Mouse (Mus musculus): ENCODE data around the gene Tbc1d20. TPM values are rescaled to one million over a fixed set of nuclear protein-coding genes. Genes with fewer than 3 reads are reported as not detected.

The Tbc1d20 gene
- polyA plus RNA-seq, 1 experiment from 2014 or later = 35.3 TPM

GRCm38 (mm10) chr2:152302862-152303261 lies 9.2 kb downstream of the Tbc1d20 start:
- no peaks in the 10 kb centered on the region for H3K4me1 ChIP-seq
- H3K4me2 ChIP-seq (replicated peaks) = no peak overlapping the region
- H3K9ac ChIP-seq (replicated peaks) = no peak overlapping the region
- no peak overlapping the region for H3K27ac ChIP-seq (replicated peaks)
- H3K27me3 ChIP-seq = no peaks in the 10 kb centered on the region
- H3K36me3 ChIP-seq = peaks cover 51% of the 10 kb centered on the region
- 88% methylated on average over 2 of the region's 2 CpGs for WGBS
- H3K4me3 ChIP-seq = no peak overlapping the region
- H3K9me3 ChIP-seq = no peaks in the 10 kb centered on the region
- ATAC-seq (ENCODE audit: low FRiP score, low read depth) = no peak

- no peak for ATAC-seq (ENCODE audit: low FRiP score, low read depth)
- no peak overlapping the region for H3K4me3 ChIP-seq
- no peaks in the 10 kb centered on the region for H3K9me3 ChIP-seq
- H3K4me1 ChIP-seq = no peaks in the 10 kb centered on the region
- H3K27ac ChIP-seq (replicated peaks) = no peak overlapping the region
- no peak overlapping the region for H3K4me2 ChIP-seq (replicated peaks)
- peaks cover 61% of the 10 kb centered on the region for H3K36me3 ChIP-seq
- H3K9ac ChIP-seq (replicated peaks) = no peak overlapping the region
- WGBS = 78% methylated on average over 5 of the region's 5 CpGs
- no peaks in the 10 kb centered on the region for H3K27me3 ChIP-seq
Measured at GRCm38 (mm10) chr2:152303781-152304180, 10.2 kb downstream of the Tbc1d20 start.

DNA sequence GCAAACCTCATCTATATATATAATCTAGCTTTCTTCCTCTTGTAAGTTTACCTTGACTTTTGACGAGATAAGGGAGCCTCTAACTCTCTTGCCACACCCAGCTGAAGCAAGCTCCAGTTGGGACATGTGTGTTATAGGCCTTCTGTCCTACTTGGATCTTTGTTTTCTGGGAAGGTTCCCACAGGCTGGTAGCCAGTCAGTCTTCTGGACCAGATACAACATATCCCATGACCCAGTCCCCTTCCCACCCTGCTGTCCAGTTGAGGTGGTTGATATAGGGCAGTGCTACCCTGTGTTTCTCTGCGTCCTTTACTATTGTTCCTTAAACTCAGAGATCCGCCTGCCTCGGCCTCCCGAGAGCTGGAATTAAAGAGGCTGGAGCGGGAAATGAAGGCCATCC lies 11.9 kb downstream of the Tbc1d20 start:
- H3K27ac ChIP-seq (replicated peaks) = no peak overlapping the region
- no peak overlapping the region for H3K4me2 ChIP-seq (replicated peaks)
- H3K9me3 ChIP-seq = no peaks in the 10 kb centered on the region
- whole genome bisulfite sequencing = 92% methylated on average over 6 of the region's 6 CpGs
- H3K27me3 ChIP-seq = no peaks in the 10 kb centered on the region
- no peak for ATAC-seq (ENCODE audit: low FRiP score, low read depth)
- H3K4me3 ChIP-seq = no peak overlapping the region
- H3K9ac ChIP-seq (replicated peaks) = no peak overlapping the region
- H3K36me3 ChIP-seq = peaks cover 78% of the 10 kb centered on the region
- no peaks in the 10 kb centered on the region for H3K4me1 ChIP-seq

DNA sequence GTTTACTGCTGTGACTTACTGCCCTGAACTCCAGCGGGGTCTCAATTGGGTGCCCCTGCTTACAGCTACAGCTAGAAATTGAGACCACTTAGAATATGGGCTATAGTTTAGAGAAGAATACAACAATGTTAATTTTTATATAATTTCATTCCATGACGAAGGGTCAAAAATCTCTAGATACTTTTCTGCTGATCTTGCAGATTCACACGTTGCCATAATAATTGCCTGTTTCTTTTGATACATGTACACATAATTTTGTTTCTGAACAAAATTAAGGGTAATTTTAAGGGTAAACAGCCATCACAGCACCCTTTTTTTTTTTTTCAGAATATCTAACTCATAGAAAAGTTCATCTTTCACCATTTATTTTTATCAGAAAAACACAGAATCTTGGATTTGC lies 13.6 kb downstream of the Tbc1d20 start:
- H3K9me3 ChIP-seq = no peaks in the 10 kb centered on the region
- no peak overlapping the region for H3K4me2 ChIP-seq (replicated peaks)
- H3K36me3 ChIP-seq = peaks cover 89% of the 10 kb centered on the region
- H3K27ac ChIP-seq (replicated peaks) = no peak overlapping the region
- no peaks in the 10 kb centered on the region for H3K27me3 ChIP-seq
- no peak overlapping the region for H3K9ac ChIP-seq (replicated peaks)
- no peak for ATAC-seq (ENCODE audit: low FRiP score, low read depth)
- WGBS = 92% methylated on average over 3 of the region's 3 CpGs
- H3K4me3 ChIP-seq = no peak overlapping the region
- no peaks in the 10 kb centered on the region for H3K4me1 ChIP-seq

GRCm38 (mm10) chr2:152312996-152313395 lies 19.4 kb downstream of the Tbc1d20 start:
- no peak overlapping the region for H3K27ac ChIP-seq (replicated peaks)
- H3K4me1 ChIP-seq = no peaks in the 10 kb centered on the region
- H3K4me2 ChIP-seq (replicated peaks) = no peak overlapping the region
- H3K36me3 ChIP-seq = peaks cover 94% of the 10 kb centered on the region
- 90% methylated on average over 7 of the region's 7 CpGs for WGBS
- H3K4me3 ChIP-seq = no peak overlapping the region
- no peaks in the 10 kb centered on the region for H3K9me3 ChIP-seq
- no peaks in the 10 kb centered on the region for H3K27me3 ChIP-seq
- H3K9ac ChIP-seq (replicated peaks) = no peak overlapping the region
- no peak for ATAC-seq (ENCODE audit: low FRiP score, low read depth)

GRCm38 (mm10) chr2:152313926-152314325 lies 20.3 kb downstream of the Tbc1d20 start:
- no peaks in the 10 kb centered on the region for H3K9me3 ChIP-seq
- H3K36me3 ChIP-seq = peaks cover 93% of the 10 kb centered on the region
- no peak overlapping the region for H3K27ac ChIP-seq (replicated peaks)
- 90% methylated on average over 6 of the region's 6 CpGs for WGBS
- no peaks in the 10 kb centered on the region for H3K27me3 ChIP-seq
- no peak overlapping the region for H3K4me3 ChIP-seq
- no peak overlapping the region for H3K9ac ChIP-seq (replicated peaks)
- H3K4me1 ChIP-seq = no peaks in the 10 kb centered on the region
- H3K4me2 ChIP-seq (replicated peaks) = no peak overlapping the region
- ATAC-seq (ENCODE audit: low FRiP score, low read depth) = no peak

- no peaks in the 10 kb centered on the region for H3K27me3 ChIP-seq
- WGBS = 89% methylated on average over 6 of the region's 6 CpGs
- peaks cover 91% of the 10 kb centered on the region for H3K36me3 ChIP-seq
- H3K4me3 ChIP-seq = no peak overlapping the region
- H3K9ac ChIP-seq (replicated peaks) = no peak overlapping the region
- no peak for ATAC-seq (ENCODE audit: low FRiP score, low read depth)
- no peaks in the 10 kb centered on the region for H3K4me1 ChIP-seq
- H3K27ac ChIP-seq (replicated peaks) = no peak overlapping the region
- no peaks in the 10 kb centered on the region for H3K9me3 ChIP-seq
- H3K4me2 ChIP-seq (replicated peaks) = no peak overlapping the region
Measured at GRCm38 (mm10) chr2:152317054-152317453, 23.4 kb downstream of the Tbc1d20 start.

GRCm38 (mm10) chr2:152321558-152321957 lies 27.9 kb downstream of the Tbc1d20 start:
- H3K4me3 ChIP-seq = no peak overlapping the region
- H3K4me2 ChIP-seq (replicated peaks) = no peak overlapping the region
- H3K27me3 ChIP-seq = no peaks in the 10 kb centered on the region
- no peaks in the 10 kb centered on the region for H3K4me1 ChIP-seq
- H3K9ac ChIP-seq (replicated peaks) = no peak overlapping the region
- peaks cover 95% of the 10 kb centered on the region for H3K36me3 ChIP-seq
- WGBS = 92% methylated on average over 5 of the region's 5 CpGs
- H3K9me3 ChIP-seq = no peaks in the 10 kb centered on the region
- no peak overlapping the region for H3K27ac ChIP-seq (replicated peaks)
- no peak for ATAC-seq (ENCODE audit: low FRiP score, low read depth)

DNA sequence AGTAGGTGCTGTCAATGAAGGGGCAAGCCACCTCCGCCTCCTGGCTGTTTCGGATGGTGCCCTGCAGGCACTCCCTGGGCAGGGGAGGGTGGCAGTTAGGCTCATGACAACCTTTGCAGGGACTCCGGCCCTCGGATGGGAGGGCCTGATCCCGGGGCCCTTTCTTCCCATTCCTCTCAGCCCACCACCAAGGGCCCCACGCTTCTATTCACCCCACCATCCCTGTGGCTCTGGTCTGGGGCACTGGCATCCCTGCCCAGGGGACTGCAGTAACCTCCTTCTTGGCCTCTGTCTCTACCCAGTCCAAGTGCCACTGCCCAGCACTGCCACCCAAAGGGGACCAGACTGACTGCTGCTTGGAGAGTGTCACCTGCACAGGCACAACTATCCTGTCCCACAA lies 28.6 kb downstream of the Tbc1d20 start:
- H3K27ac ChIP-seq (replicated peaks) = no peak overlapping the region
- 89% methylated on average over 6 of the region's 6 CpGs for WGBS
- no peak for ATAC-seq (ENCODE audit: low FRiP score, low read depth)

DNA sequence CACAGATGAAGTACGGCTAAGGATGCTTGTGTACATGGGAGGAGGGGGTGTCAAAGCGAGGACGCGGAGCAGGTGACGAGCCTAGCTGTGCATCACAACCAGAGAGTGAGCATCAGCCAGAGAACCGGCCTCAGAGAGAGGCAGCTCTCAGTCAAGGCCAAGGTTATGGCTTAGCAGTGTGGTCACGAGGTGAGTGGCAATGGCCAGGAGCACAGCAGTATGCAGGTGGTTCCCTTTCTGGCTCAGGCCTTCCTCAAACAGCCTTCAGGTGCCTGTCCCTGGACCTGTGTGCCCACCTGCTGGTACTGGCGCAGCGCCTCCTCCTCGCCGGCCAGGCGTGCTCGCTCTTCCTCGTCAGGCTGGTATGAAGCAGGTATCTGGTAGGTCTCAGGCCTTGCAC lies 30.3 kb downstream of the Tbc1d20 start:
- no peak overlapping the region for H3K4me2 ChIP-seq (replicated peaks)
- H3K9me3 ChIP-seq = no peaks in the 10 kb centered on the region
- H3K9ac ChIP-seq (replicated peaks) = no peak overlapping the region
- H3K36me3 ChIP-seq = peaks cover 97% of the 10 kb centered on the region
- no peak overlapping the region for H3K4me3 ChIP-seq
- H3K27me3 ChIP-seq = no peaks in the 10 kb centered on the region
- WGBS = 96% methylated on average over 14 of the region's 14 CpGs
- no peak for ATAC-seq (ENCODE audit: low FRiP score, low read depth)
- H3K4me1 ChIP-seq = no peaks in the 10 kb centered on the region
- no peak overlapping the region for H3K27ac ChIP-seq (replicated peaks)

More for the DNA sequence above, 28.6 kb downstream of the Tbc1d20 start:
- H3K4me3 ChIP-seq = no peak overlapping the region
- no peak overlapping the region for H3K4me2 ChIP-seq (replicated peaks)
- no peaks in the 10 kb centered on the region for H3K27me3 ChIP-seq
- no peaks in the 10 kb centered on the region for H3K9me3 ChIP-seq
- no peaks in the 10 kb centered on the region for H3K4me1 ChIP-seq
- H3K36me3 ChIP-seq = peaks cover 96% of the 10 kb centered on the region
- H3K9ac ChIP-seq (replicated peaks) = no peak overlapping the region

DNA sequence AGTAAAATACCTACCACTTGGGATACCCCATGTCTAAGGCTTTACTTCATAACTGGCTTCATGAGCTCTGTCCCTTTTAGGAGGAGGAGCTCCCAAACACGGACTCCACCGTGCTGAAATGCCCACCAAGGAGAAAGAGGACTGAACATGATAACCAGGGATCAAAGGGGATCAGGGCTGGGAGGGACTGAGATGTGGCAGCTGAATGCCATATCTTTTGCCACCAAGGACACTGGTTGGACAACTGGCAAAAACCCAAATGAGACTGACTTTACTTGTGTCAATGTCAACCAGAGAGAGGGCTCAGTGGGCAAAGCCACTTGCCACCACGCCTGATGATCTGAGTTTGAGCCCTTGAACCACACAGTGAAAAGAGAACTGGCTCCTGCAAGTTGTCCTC lies 31.2 kb downstream of the Tbc1d20 start:
- Histone ChIP-seq H3K27ac (replicated peaks) (no peak overlapping the region), H3K4me3 (no peak overlapping the region), H3K9ac (replicated peaks) (no peak overlapping the region), H3K36me3 (peaks cover 97% of the 10 kb centered on the region), H3K27me3 (no peaks in the 10 kb centered on the region), H3K4me1 (no peaks in the 10 kb centered on the region), H3K4me2 (replicated peaks) (no peak overlapping the region), H3K9me3 (no peaks in the 10 kb centered on the region)
- no peak for ATAC-seq (ENCODE audit: low FRiP score, low read depth)
- WGBS = 91% methylated on average over 3 of the region's 3 CpGs

DNA sequence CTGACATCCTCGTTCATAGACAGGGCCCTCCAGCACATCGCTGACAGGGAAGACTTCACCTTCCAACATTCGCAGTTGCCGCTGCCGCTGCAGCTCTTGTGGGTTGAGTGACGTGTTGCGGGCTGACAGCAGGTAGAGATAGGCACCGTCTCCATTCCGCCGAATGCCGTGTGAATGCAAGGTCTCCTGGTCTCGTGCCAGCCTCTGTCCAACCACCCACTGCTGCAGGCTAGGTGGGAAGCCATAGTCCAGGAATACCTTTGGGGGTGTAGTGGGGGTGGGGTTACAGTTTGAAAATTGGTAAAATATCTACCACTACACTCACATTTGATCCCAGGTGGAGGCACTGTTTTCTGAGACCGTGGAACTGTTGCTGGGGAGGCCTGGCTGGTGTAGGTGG lies 32.5 kb downstream of the Tbc1d20 start:
- H3K9ac ChIP-seq (replicated peaks) = no peak overlapping the region
- H3K4me2 ChIP-seq (replicated peaks) = no peak overlapping the region
- H3K4me3 ChIP-seq = no peak overlapping the region
- peaks cover 85% of the 10 kb centered on the region for H3K36me3 ChIP-seq
- peaks cover 10% of the 10 kb centered on the region for H3K4me1 ChIP-seq
- no peaks in the 10 kb centered on the region for H3K27me3 ChIP-seq
- ATAC-seq (ENCODE audit: low FRiP score, low read depth) = no peak
- no peaks in the 10 kb centered on the region for H3K9me3 ChIP-seq
- WGBS = 93% methylated on average over 13 of the region's 13 CpGs
- H3K27ac ChIP-seq (replicated peaks) = no peak overlapping the region

DNA sequence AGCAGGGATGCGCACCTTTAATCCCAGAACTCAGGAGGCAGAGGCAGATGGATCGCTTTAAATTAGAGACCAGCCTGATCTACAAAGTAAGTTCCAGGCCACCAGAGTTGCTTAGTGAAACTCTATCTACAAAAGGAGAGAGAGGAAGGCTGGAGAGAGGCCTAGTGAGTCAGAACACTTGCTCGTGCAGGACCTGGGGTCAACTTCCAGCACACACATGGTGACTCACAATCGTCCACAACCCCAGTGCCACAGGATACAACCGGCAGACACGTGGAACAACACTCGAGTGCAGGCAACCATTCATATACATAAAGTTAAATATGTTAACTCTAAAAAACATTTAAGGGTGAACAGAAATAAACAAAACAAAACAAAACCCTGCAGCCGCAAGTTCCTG lies 33.0 kb downstream of the Tbc1d20 start:
- no peaks in the 10 kb centered on the region for H3K9me3 ChIP-seq
- no peak overlapping the region for H3K27ac ChIP-seq (replicated peaks)
- peaks cover 15% of the 10 kb centered on the region for H3K4me1 ChIP-seq
- 90% methylated on average over 8 of the region's 8 CpGs for WGBS
- no peak overlapping the region for H3K4me2 ChIP-seq (replicated peaks)
- peaks cover 80% of the 10 kb centered on the region for H3K36me3 ChIP-seq
- no peaks in the 10 kb centered on the region for H3K27me3 ChIP-seq
- H3K9ac ChIP-seq (replicated peaks) = no peak overlapping the region
- no peak for ATAC-seq (ENCODE audit: low FRiP score, low read depth)
- no peak overlapping the region for H3K4me3 ChIP-seq
